Mouse (Mus musculus): ENCODE measurements around the gene Cpn1.

The Cpn1 gene

DNA sequence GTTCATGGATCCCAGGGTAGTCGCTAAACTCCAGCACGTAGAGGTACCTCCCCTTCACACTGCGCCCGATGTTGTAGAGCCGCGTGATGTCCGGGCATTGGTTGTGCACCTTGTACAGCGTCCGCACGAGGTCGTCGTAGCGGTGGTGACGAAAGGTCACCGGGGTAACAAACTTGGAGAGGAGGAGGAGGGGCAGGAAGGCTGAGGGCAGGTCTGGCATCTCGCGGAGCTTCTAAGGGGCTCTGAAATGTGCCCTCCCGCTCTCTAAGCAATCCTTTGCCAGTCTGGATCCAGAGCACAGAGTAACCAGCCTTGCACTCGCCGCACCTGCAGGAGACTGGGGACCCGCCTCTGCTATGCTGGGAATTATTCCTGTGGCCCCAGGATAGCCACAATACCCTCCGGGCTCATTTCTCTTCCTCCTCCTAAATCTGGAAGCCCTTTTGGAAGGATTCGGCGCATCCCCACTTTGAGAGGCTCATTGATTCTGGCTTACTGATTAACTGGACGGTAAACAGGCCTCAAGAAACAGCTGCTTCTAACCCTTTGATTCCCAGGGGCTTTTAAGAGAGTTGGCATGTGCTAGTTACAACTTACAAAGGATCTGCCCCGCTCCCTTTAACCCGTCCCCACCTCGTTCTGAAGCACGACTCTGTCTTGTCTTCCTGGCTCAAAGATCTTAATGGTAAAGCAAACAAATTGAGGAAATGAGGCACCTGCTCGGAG lies at the start of gene Cpn1:
Cpn1 (minus strand) TSS at position 488 of the 726 bp plus-strand sequence.
- DNase-seq: no peak

DNA sequence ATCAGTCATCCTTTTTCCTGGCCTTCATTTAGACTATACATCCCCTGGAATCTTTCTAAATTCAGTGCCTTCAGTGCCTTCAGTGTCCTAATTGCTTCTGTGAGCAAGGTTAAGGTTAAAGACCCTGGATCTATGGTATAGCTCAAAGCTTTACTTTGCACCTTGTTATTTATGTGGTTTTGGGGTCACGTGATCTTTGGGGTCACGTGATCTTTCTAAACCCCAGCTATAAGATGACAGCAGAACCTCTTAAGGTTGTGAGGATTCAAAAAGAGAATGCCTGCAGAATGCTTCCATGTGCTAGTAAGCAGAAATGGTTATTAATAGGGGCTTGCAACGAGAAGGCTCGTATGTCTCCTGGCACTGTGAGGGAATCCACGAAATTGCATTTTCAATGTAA lies 47.0 kb upstream of the Cpn1 start:
- no peak for DNase-seq

DNA sequence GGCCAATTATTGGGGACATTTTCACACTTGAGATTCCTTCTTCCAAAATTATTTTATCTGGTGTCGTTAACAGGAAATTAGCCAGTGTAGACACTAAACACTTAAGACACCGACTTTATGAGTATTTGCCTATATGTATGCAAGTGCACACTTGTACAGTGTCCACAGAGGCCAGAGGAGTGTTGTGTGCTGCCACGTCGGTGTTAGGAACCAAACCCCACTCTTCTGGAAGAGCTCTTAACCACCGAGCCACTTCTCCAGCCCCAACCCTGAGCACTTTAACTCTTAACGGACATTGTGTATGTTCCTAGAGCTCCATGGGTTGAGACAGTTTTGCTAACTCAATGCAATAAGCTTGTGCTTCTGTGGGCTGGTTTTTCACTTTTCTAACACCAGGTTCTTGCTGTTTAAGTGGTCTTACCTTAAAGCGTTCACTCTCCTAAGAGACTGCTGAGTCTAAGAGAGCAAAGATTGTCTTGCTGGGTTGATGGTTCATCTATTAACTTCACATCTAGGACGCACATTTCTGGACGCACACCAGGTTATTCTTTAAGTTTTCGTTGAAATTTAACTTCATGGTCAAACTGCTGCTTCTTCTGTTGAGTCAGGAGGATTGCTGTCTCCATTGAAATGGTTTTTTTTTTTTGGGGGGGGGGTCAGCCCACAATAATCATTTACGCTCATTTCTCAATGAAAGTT lies 45.8 kb upstream of the Cpn1 start:
- no peak for DNase-seq

DNA sequence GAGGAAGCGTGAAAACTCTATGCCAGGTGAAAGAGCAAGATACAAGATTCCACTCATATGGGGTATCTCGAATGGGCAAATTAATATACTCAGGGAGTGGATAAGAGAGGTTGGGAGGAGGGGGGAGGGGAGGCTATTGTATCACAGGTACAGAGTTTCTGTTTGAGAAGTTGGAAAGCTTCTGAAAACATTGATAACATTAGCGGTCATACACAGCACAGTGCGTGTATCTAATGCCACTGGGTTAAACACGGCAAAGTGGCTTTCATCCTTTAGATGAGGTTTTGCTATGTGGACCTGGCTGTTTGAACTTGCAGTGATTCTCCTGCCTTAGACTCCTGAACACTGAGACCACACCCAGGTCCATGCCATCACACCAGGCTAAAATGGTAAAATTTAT lies 43.7 kb upstream of the Cpn1 start:
- no peak for DNase-seq

DNA sequence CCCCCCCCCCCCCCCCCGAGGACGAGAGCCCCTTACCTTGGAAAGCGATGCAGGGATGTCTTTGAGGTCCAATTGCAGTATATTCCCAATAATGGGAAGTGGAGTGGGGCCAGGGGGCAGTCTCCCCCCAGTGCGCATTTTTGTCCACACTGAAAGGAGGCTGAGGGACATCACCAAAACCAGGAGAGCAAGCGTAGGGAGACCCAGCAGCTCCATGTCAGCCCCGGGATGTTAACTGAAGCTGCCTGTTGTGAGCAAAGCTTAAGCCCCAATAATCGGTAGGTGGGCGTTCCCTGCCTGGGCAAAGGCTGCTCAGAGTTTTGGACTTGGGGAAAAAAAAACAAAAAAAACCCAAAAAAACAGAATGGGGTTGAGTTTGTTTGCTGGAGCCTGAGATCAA lies 42.6 kb upstream of the Cpn1 start, which contains the start of gene Cyp2c23:
Cyp2c23 (minus strand) TSS at position 237 of the 400 bp plus-strand sequence.
- no peak for DNase-seq

DNA sequence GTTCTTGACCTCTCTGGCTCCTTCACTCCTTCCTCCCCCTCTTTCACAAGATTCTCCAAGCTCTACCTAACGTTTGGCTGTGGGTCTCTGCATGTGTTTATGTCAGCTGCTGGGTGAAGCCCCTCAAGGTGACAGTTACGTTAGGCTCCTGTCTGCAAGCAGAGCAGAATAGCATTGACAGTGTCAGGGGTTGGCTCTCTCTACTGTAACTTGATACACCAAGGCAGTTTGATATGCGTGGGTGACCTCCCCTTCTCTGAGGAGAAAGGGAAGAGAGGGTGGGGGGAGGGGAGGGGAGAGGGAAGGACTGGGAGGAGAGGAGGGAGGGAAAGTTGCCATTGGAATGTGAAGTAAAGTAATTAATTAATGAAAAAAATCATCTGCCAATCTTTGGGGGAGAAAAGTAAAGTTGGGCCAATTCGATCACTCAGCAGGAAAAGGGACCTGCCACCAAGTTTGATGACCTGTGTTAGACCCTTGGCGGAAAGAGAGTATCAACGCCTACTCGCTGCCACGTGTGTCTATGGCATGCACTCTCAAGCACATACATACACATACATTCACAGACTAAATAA lies 40.7 kb upstream of the Cpn1 start:
- no peak for DNase-seq

DNA sequence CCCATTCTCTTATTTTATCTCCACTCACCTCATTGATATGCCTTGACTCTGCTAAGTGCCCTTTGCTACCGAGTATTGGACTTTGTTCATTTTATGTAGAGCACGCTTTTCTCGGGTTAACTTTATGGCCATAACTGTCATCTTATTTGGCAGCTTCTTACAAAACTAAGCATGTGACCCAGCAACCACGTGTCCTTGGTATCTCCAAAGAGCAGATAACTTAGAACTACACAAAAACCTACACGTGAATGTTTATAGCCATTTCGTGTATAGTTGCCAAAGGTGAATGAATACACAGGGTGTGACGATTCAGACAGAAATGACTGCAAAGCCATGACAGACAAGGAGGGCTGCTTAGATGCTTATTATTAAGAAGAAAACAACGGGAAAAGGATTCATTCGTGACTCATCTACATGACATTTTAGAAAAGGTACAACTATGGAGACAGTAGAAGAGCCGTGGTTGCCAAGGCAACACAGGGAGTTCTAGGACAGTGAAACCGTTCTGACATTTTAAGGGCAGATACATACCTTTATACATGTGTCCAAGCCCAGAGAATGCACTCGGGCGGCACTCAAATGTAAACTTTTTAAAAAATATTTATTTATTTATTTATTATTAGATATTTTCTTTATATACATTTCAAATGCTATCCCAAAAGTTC lies 38.7 kb upstream of the Cpn1 start:
- no peak for DNase-seq

DNA sequence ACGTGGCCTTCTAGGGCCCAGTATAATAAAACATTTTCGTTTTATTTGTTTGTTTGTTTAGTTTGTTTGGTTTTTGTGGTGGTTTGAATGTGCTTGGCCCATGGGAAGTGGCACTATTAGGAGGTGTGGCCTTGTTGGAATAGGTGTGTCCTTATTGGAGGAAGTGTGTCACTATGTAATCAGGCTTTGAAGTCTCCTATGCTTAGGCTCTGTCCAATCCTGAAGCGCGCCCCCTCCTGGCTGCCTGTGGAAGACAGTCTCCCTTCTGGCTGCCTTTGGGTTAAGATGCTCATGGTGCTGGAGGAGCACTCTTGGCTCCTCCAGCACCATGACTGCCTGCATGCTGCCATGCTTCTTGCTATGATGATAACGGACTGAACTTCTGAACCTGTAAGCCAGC lies 36.7 kb upstream of the Cpn1 start:
- DNase-seq: no peak

DNA sequence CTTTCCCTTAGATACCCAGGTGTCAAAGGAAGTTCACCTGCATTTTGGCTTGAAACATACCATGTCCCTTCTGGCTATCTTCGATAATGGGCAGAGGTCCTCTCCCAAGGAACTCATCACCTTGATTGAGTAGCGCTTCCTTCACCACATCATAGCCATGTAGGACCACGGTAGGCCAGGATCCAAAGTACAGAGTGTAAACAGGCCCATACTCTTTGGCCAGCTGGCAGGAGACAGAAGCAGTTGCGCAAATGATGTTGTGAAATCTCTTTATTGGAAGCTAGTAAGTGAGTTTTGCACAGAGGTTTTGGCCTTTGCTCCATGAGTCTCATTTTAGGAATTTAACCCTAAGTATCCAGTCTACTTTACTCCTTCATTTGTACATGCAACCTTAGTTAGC lies 35.1 kb upstream of the Cpn1 start:
- DNase-seq: no peak

DNA sequence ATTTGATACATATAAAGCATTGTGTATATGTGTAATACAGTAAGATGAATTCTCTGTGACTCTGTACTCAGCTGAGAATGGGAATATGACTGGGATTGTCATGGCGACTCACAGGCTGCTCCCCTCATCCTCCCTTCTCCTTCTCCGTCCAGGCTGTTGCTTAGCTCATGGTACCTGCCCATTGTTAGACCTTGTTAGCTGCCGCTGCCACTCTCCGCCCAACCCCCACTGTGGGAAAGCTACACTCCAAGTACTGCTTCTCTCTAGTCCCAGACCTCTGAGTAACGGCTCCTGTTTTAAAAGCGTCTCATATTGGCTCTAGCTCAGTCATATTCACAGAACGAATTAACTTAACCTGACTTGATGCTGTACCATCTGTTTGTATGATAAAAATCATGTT lies 33.4 kb upstream of the Cpn1 start:
- DNase-seq: no peak

DNA sequence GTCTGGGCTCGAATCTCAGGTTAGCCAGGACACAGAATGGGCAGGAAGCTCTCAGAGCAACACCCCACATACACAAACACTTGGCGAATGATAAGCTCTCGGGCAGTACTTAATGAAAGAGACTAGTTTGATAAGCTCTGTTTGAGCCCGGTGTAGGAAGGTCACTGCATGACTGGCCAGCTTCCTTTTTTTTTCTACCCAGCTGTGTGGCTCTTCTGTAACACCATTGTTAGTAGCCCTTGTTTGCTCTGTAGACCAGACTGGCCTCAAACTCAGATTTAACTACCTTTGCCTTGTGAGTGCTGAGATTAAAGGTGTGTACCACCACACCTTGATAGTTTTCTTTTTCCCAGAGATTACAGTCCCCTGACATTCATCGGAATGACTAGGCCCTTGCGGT lies 27.5 kb upstream of the Cpn1 start:
- no peak for DNase-seq

DNA sequence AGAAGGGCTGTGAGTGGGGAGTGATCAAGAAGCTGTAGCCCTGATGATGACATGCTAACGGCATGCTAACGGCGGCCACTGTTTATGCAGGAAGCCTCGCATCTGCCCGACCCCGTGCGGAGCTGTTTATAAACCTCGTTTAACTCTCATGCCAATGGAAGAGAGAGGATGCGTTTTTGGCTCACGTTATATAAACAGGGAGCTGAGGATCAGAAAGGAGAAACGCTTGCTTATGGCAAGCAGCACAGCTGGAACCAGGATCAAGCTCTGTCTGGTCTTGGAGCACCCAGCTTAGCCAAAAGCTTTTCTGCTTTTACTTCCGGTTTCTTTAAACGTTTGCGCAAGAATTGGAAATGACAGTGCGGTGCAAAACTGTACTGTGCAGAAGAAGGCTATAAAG lies 22.4 kb upstream of the Cpn1 start:
- no peak for DNase-seq

DNA sequence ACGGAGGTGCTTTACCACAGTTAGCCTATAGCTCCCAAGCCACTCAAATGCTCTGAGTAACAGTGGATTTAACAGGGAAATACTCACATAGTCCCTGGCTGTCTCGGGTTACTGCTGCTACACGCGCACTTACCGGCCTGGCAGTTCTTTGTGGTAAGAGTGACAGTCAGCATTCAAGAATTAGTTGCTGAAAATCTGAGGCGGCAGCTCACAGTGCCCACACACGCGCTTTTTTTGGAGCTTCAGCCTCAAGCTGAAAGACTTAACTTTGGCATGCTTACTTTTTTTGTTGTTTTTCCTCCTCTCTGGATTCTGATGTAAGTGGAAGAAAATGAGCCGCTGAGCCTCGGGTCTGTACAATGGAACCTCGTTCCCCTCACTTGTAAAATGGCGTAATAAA lies 20.8 kb upstream of the Cpn1 start:
- DNase-seq: no peak

DNA sequence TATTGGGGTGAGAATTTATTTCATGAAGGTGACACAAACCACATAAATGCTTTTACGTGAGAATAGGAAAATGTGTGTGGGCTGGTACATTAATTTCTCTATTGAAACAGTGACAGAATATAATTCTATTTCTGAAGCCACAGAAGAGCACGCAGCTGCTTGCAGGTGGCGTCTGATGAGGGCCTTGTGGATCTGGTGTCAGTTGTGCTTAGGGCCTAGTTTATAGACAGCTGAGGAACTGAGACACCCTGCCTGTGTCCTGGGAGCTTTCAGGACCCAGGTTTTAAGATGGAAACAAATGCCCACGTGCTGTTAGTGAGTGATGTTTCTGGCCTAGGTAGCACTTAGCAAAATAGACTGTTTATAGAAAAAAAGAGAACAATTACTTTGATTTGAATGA lies 18.7 kb upstream of the Cpn1 start:
- no peak for DNase-seq

DNA sequence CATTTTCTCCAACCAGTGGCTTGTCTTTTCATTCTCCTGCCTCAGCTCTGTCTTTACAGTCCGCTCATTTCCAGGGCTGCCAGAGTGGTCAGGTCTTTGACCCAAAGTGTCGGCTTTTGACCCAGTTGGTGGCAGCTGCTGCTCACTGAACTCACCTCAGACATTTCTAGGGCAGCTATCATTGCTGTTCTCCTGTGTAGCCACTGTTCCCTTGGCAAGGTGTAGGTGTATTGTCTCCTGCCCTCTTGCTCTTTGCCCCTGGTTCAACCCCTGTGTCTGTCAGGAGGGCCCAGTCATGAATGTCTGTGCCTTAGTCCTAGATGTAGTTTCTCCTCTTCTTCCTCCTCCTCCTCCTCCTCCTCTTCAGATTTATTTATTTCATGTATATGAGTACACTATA lies 17.9 kb upstream of the Cpn1 start:
- DNase-seq: no peak

DNA sequence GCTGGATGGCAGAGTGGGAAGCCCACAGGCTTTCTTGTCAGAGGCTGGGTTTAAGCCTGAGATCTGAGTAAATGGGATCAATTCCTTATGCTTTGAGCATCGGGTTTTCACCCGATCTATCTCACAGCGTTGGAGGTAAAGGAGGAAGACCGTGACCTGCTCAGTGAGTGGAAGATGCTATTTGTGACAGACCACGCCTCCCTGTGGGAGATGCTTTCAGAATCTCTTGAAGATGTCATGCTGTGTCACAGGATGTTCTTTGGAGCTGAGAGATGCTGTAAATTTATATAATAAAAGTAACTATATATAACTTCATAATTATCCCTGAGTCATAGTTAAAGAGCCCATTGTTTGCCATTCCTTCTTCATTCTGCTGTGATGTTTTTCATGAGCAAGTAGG lies 14.4 kb upstream of the Cpn1 start:
- DNase-seq: no peak

DNA sequence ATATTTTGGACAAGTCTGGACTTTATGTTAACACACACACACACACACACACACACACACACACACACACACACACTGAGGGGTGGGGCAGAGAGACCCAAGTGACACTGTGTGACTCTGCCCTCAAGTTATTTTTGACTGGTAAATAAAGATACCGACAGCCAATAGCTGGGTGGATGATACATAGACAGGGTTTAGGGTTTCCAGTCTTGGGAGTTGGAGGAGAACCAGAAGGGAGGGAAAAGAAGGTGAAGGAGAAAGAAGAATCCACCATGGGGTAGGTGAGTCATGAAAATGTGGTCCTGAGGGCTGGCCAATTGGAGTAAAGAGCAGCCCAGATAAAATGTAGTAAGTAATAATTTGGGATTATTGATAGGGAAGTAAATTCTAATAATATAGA lies 13.7 kb upstream of the Cpn1 start:
- no peak for DNase-seq

DNA sequence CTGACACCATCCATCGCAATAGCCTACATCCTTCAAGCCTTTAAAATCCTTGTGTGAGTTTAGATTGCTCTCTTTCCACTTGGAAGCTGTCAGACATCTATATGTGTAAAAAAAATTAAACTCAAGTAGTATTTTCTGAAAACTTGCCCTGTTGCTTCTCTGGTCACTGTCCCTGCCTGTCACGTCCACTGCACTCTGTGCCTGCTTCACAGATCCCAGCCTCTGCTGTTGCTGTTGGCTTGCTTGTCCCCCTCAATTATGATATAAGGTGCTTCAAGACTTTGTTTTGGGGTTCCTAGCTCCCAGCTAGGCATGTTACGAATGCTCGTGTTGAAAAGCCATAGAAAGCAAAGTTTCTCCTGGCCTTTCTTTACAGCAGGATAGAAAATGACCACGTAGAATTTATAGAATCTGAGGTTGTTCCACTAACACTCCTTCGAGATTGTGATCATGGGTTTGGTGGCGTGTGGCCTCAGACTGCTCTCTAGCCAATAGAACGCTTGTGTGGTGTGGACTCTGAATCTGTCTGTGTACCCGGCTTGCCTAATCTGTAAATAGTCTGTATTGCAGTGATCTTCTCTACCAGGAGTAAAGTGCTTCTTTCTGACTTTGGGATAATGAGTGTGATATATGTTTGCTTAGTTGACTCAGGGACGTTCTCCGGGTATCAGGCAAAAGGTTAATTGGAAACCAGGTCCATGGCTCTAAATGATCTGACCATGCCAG lies 12.6 kb upstream of the Cpn1 start:
- DNase-seq: no peak

DNA sequence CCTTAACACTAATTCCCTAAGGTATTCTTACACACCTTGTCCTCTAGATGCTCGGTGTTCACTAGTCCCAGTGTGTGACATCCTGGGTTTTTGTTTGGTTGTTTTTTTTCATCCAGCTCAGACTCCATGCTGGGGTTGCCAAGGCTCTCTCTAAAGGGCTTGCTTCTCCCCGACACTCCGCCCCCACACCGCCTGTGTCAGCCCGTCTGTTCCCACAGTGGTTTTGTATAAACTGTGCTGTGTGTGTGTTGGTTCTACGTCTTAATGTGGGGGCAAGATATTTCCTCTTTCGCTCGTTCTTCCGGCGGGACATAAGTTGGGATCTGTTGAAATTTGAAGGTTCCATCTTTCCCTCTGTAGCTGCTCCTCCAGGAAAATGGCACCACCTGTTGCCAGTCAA lies 11.7 kb upstream of the Cpn1 start:
- DNase-seq: no peak

DNA sequence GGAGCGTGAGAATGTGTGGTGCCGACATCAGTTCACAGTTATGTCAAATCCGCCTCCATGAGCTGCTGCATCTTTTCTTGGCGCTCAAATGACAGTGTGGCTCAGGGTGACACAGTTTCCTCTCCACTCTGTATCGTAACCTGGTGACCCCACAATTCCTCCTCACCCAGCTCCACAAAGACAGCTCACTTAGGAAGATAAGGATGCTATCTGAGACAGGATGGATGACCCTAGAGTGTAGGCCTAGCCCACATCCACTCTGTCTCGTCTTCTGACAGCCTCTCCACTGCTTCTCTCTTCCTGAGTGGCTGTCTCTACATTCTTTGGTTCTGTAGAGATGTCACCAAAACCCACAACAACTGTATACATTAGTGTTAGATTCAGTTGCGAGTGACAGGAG lies 9.1 kb upstream of the Cpn1 start:
- no peak for DNase-seq

DNA sequence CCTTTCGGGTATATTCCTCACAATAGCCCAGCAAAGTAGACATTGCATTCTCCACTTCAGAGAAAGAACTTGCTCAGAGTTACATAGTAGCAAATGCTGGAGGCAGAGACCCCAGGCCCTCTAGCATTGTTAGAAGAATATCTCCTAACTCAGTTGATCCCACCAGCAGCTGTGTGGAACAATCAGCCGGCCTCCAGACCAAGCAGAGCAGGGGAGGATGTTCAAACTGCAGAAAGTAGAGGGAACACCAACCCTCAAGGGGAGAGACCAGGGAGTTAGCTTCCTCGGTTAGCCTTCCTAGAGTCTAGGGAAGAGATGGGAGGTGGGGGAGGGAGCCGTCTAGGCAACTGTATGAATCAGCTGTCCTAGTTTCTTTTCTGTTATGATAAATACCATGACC lies 6.1 kb upstream of the Cpn1 start:
- no peak for DNase-seq

DNA sequence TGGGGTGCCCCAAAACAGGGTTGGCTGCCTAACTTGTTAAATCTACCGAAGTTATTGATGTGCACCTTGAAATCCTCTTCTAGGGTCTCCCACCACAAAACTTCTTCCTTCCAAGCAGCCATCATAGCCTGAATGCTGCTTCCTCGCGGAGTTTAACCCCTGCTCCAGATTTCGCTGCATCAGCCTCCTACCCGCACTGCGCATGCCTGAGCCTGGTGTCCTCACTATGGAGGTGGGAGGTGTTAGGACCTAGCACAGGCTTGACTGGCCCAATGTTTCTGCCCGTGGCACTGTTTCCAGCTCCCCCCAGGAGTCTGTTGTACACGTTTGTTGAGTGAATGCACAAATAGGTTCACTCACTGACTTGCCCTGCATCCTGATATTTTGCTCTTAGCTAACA lies 4.0 kb upstream of the Cpn1 start:
- DNase-seq: no peak

DNA sequence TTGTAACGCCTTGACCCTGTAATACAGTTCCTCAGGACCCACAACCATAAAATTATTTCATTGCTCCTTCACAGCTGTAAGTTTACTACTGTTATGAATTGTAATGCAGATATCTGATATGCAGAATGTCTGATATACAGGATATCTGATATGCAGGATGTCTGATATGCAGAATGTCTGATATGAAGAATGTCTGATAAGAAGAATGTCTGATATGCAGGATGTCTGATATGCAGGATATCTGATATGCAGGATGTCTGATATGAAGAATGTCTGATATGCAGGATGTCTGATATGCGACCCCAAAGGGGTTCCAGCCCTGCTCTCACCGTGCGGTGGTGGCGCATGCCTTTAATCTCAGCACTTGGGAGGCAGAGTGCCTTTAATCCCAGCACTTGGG lies 4.4 kb downstream of the Cpn1 start:
- no peak for DNase-seq
